Mouse (Mus musculus): ENCODE results near the gene Igf1.

DNA sequence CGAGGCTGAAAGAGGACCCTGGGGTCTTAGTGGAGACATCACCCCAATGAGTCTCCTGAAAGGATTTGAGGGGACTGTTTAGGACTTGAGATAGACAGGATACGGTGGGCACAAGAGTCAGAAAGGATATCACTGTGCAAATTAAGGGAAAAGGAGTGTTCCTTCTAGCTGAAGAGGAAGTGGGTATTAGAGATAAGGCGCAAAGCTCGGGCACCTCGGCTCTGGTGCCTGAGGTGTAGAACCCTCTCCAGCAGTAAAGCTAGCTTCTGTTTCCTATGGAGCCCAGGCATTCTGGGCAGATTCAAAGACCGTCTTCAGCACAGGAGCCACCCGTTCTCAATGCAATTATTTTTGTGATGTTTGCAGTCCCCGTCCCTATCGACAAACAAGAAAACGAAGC lies 56.9 kb downstream of the Igf1 start:
- TF ChIP-seq CTCF (IDR thresholded peaks at IDR 0.05; ENCODE audit: low read depth, low read length) (no peak), POLR2A (IDR thresholded peaks at IDR 0.05; ENCODE audit: extremely low read depth, insufficient read depth, low read length) (no peak)
